Mouse (Mus musculus) CH12.LX (cell line): ENCODE measurements at regions not wholly inside any gene's neighbourhood (a gene's known extent, or its start where the extent isn't known, plus 50 kb on each side); places are given as distances from the start of the nearest gene placed in this dataset.

ENCODE experiments used
- DNase-seq: peaks from one replicate; pipeline ENCODE4 v3.0.0-alpha.2; 2013; ENCODE audit errors: extremely low read depth
- H3K27ac ChIP-seq: 2 replicates; pipeline ENCODE4 v1.5.1; 2012; ENCODE audit warnings: low read depth, mild to moderate bottlenecking, control low read depth, moderate library complexity; ENCODE audit not compliant: insufficient read depth
- H3K27me3 ChIP-seq: replicated peaks from 2 replicates; pipeline ENCODE3; 2012; ENCODE audit warnings: inconsistent platforms
- H3K36me3 ChIP-seq, 2 experiments: replicated peaks in 1 of 2; 2 replicates each; pipeline versions ENCODE3 to v1.6.1; 2012; ENCODE audit warnings: inconsistent platforms in 1 of 2, low read length in 1 of 2, mild to moderate bottlenecking in 1 of 2, mixed read lengths in 1 of 2, moderate library complexity in 1 of 2; ENCODE audit not compliant: control insufficient read depth in 1 of 2, insufficient read depth in 1 of 2
- H3K4me1 ChIP-seq, 2 experiments: 2 replicates each; pipeline ENCODE4 v1.6.1; 2012; ENCODE audit warnings: inconsistent platforms in 1 of 2, moderate library complexity in 1 of 2; ENCODE audit not compliant: insufficient read depth in 2 of 2, control insufficient read depth in 1 of 2
- H3K4me2 ChIP-seq: 2 replicates; pipeline ENCODE4 v1.6.1; 2012; ENCODE audit warnings: low read depth, mild to moderate bottlenecking, control low read depth; ENCODE audit not compliant: poor library complexity, insufficient read depth, severe bottlenecking
- H3K4me3 ChIP-seq, 3 experiments: fragments of 150-350 bp in 1 of 3; sonication (generic) in 1 of 3; replicated peaks in 1 of 3; 2 replicates each; pipeline versions ENCODE3 to v1.5.1; 2011 to 2012; ENCODE audit warnings: low read depth in 2 of 3, low read length in 2 of 3, mild to moderate bottlenecking in 2 of 3, moderate library complexity in 2 of 3, control low read depth in 1 of 3, improper control_type of control experiment in 1 of 3, inconsistent platforms in 1 of 3, mixed read lengths in 1 of 3; ENCODE audit not compliant: poor library complexity in 1 of 3
- H3K79me2 ChIP-seq: replicated peaks from 2 replicates; pipeline ENCODE4 v1.6.1; 2012; ENCODE audit warnings: mild to moderate bottlenecking, moderate library complexity; ENCODE audit not compliant: control insufficient read depth, poor library complexity, insufficient read depth, severe bottlenecking; ENCODE audit errors: extremely low read depth
- H3K9ac ChIP-seq: 2 replicates; pipeline ENCODE4 v1.6.1; 2012; ENCODE audit warnings: low read depth, mild to moderate bottlenecking, control low read depth, moderate library complexity; ENCODE audit not compliant: insufficient read depth
- H3K9me3 ChIP-seq: replicated peaks from 2 replicates; pipeline ENCODE3; 2012; ENCODE audit warnings: low read length, inconsistent platforms, mixed read lengths
- BHLHE40 ChIP-seq: IDR thresholded peaks from 2 replicates; pipeline ENCODE4 v1.6.1; 2011; ENCODE audit warnings: mild to moderate bottlenecking, low read depth, low read length, improper control_type of control experiment
- CHD2 ChIP-seq: IDR thresholded peaks from 2 replicates; pipeline ENCODE4 v1.6.1; 2011; ENCODE audit warnings: low read length, improper control_type of control experiment
- CTCF ChIP-seq, 2 experiments: IDR thresholded peaks in 1 of 2; conservative IDR thresholded peaks in 1 of 2; 2 replicates each; pipeline ENCODE4 v1.5.1; 2011 to 2012; ENCODE audit warnings: low read depth in 2 of 2, low read length in 2 of 2, improper control_type of control experiment in 1 of 2, inconsistent platforms in 1 of 2, mild to moderate bottlenecking in 1 of 2, moderate library complexity in 1 of 2
- E2F4 ChIP-seq: IDR thresholded peaks from 2 replicates; pipeline ENCODE4 v1.6.1; 2011; ENCODE audit warnings: low read depth, low read length, improper control_type of control experiment; ENCODE audit not compliant: insufficient replicate concordance
- EP300 ChIP-seq: IDR thresholded peaks from 2 replicates; pipeline ENCODE4 v1.6.1; 2011; ENCODE audit warnings: low read length, improper control_type of control experiment
- GABPA ChIP-seq: IDR thresholded peaks from 2 replicates; pipeline ENCODE4 v1.6.1; 2012; ENCODE audit warnings: low read depth, low read length, improper control_type of control experiment, inconsistent platforms; ENCODE audit not compliant: insufficient replicate concordance
- HCFC1 ChIP-seq: IDR thresholded peaks from 2 replicates; pipeline ENCODE4 v1.6.1; 2012; ENCODE audit warnings: low read depth, mild to moderate bottlenecking, inconsistent platforms, low read length, improper control_type of control experiment
- JUN ChIP-seq: IDR thresholded peaks from 2 replicates; pipeline ENCODE4 v1.6.1; 2011; ENCODE audit warnings: low read depth, mild to moderate bottlenecking, low read length, improper control_type of control experiment, moderate library complexity; ENCODE audit not compliant: insufficient read depth
- JUND ChIP-seq: conservative IDR thresholded peaks from 2 replicates; pipeline ENCODE4 v1.6.1; 2011; ENCODE audit warnings: low read depth, low read length, improper control_type of control experiment
- KAT2A ChIP-seq: IDR thresholded peaks from 2 replicates; pipeline ENCODE4 v1.6.1; 2012; ENCODE audit warnings: low read length, improper control_type of control experiment, inconsistent platforms; ENCODE audit not compliant: insufficient replicate concordance
- MAZ ChIP-seq: IDR thresholded peaks from 2 replicates; pipeline ENCODE4 v1.6.1; 2012; ENCODE audit warnings: low read depth, mild to moderate bottlenecking, inconsistent platforms, low read length, improper control_type of control experiment, moderate library complexity
- NRF1 ChIP-seq: IDR thresholded peaks from 2 replicates; pipeline ENCODE4 v1.6.1; 2014; ENCODE audit warnings: low read depth, mild to moderate bottlenecking, inconsistent platforms, low read length, improper control_type of control experiment, moderate library complexity
- POLR2A ChIP-seq: IDR thresholded peaks from 2 replicates; pipeline ENCODE4 v1.6.1; 2011; ENCODE audit warnings: low read depth, mild to moderate bottlenecking, improper control_type of control experiment, low read length
- POLR2AphosphoS2 ChIP-seq: IDR thresholded peaks from 2 replicates; pipeline ENCODE4 v1.6.1; 2011; ENCODE audit warnings: low read depth, low read length, improper control_type of control experiment
- SIN3A ChIP-seq: IDR thresholded peaks from 2 replicates; pipeline ENCODE4 v1.6.1; 2012; ENCODE audit warnings: low read length, improper control_type of control experiment, inconsistent platforms
- SMC3 ChIP-seq: IDR thresholded peaks from 2 replicates; pipeline ENCODE4 v1.6.1; 2011; ENCODE audit warnings: low read depth, low read length, improper control_type of control experiment
- TBP ChIP-seq: conservative IDR thresholded peaks from 2 replicates; pipeline ENCODE4 v1.6.1; 2011; ENCODE audit warnings: low read depth, low read length, improper control_type of control experiment
- UBTF ChIP-seq: IDR thresholded peaks from 2 replicates; pipeline ENCODE4 v1.6.1; 2012; ENCODE audit warnings: low read depth, mild to moderate bottlenecking, inconsistent platforms, low read length, improper control_type of control experiment, moderate library complexity
- USF1 ChIP-seq: IDR thresholded peaks from 2 replicates; pipeline ENCODE4 v1.6.1; 2014; ENCODE audit warnings: low read depth, mild to moderate bottlenecking, inconsistent platforms, low read length, improper control_type of control experiment
- USF2 ChIP-seq: conservative IDR thresholded peaks from 2 replicates; pipeline ENCODE4 v1.6.1; 2011; ENCODE audit warnings: low read depth, low read length, improper control_type of control experiment
- ZC3H11A ChIP-seq: IDR thresholded peaks from 2 replicates; pipeline ENCODE4 v1.6.1; 2012; ENCODE audit warnings: low read depth, mild to moderate bottlenecking, inconsistent platforms, low read length, improper control_type of control experiment
- ZKSCAN1 ChIP-seq: IDR thresholded peaks from 2 replicates; pipeline ENCODE4 v1.6.1; 2012; ENCODE audit warnings: low read depth, inconsistent platforms, low read length, improper control_type of control experiment, borderline replicate concordance
- ZMIZ1 ChIP-seq: IDR thresholded peaks from 2 replicates; pipeline ENCODE4 v1.6.1; 2012; ENCODE audit warnings: low read depth, mild to moderate bottlenecking, inconsistent platforms, low read length, improper control_type of control experiment
- dilution Hi-C: fragments of 300-500 bp; cut with MboI; formaldehyde crosslinking; loops from 2 replicates; pipeline ENCODE4 v1.14.3; 2020; ENCODE audit warnings: low sequenced_read_pairs; ENCODE audit not compliant: extremely low pct_unique_long_range_greater_than_20kb, extremely low pct_ligation_motif_present
- in situ Hi-C: fragments of 300-500 bp; cut with MboI; formaldehyde crosslinking; loops from 3 replicates; pipeline ENCODE4 v1.14.3; 2019; ENCODE audit warnings: low sequenced_read_pairs, low pct_ligation_motif_present, low pct_unique_long_range_greater_than_20kb, mixed read lengths

DNA sequence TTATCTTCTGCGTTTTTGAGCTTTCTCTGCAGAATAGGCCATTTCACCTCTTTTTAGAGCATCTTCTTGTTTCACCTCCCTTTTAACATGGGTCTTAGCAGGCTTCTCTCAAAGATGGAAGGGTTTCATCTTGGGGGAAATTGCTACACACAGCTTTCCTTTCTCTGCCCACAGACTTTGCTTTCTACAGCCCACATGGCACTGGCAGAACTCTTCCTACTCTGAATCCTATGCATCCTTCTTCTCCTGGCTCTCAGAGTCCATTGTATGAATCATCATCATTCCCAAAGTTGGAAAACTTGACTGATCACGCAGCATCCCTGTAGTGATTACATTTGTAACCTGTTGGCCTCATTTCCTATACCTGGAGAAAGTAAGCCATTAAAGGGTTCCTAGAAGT is 124.6 kb upstream of the Cxcl12 start:
- Histone ChIP-seq H3K27ac (no peak overlapping the region), H3K27me3 (peaks cover 81% of the 10 kb centered on the region), H3K36me3 (no peaks in the 10 kb centered on the region), H3K4me1 (0 out of 4 replicates have a peak, but pooled peaks cover 0 to 2% of the 10 kb centered on the region in 2 experiments), H3K9ac (no peak overlapping the region), H3K79me2 (no peaks in the 10 kb centered on the region), H3K4me2 (no peak overlapping the region), H3K9me3 (no peaks in the 10 kb centered on the region), H3K4me3 (no peak overlapping the region)
- dilution Hi-C loops (no loop called here), in situ Hi-C loops (no loop called here)
- TF ChIP-seq EP300: no peak
- no peak for TF ChIP-seq HCFC1
- no peak for TF ChIP-seq CHD2
- TF ChIP-seq JUND: no peak
- TF ChIP-seq SMC3: no peak
- TF ChIP-seq JUN: no peak
- no peak for TF ChIP-seq TBP
- no peak for TF ChIP-seq SIN3A
- TF ChIP-seq KAT2A: no peak
- TF ChIP-seq NRF1: no peak
- no peak for TF ChIP-seq POLR2AphosphoS2
- TF ChIP-seq USF2: no peak
- no peak for TF ChIP-seq CTCF (conservative IDR thresholded peaks at IDR 0.05 in 1 of 2, IDR thresholded peaks at IDR 0.05 in 1 of 2; ENCODE audit: low read depth in 2 of 2, low read length in 2 of 2)
- TF ChIP-seq E2F4: no peak
- no peak for TF ChIP-seq BHLHE40
- no peak for TF ChIP-seq POLR2A
- TF ChIP-seq ZMIZ1: no peak
- no peak for TF ChIP-seq MAZ
- no peak for TF ChIP-seq UBTF
- TF ChIP-seq ZC3H11A: no peak
- no peak for DNase-seq

DNA sequence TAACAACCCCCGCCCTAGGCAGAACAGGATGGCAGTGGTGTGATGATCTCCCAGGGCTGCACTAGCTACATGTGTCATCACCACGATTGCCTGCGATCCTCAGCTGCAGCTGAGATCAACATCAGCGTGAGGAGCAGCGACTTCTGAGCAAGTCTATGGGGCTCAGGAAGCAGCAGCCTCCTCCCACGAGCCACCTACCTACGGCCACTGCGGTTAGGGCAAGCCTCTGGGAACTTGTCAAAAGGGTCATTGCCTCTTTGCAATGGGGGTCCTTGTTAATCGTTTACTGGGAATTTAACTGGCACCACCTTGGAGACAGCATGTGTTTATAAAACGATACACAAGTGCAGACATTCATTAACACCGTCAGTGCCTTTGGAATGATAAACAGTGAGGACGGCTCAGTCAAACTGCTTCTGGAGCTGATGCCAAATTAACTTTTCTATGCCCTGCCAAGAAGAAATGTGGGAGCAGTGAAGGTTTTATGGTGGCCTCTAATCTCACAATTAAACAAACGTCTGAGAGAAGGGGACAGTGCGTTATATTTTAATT is 118.8 kb upstream of the Cxcl12 start:
- dilution Hi-C loops (no loop called here), in situ Hi-C loops (no loop called here)
- Histone ChIP-seq H3K4me2 (no peak overlapping the region), H3K27me3 (peaks cover 75% of the 10 kb centered on the region), H3K9me3 (no peaks in the 10 kb centered on the region), H3K4me1 (no peaks in the 10 kb centered on the region), H3K9ac (no peak overlapping the region), H3K4me3 (no peak overlapping the region), H3K36me3 (no peaks in the 10 kb centered on the region), H3K27ac (no peak overlapping the region), H3K79me2 (no peaks in the 10 kb centered on the region)
- no peak for DNase-seq
- TF ChIP-seq POLR2A (no peak), ZMIZ1 (no peak), KAT2A (no peak), JUND (no peak), JUN (no peak), USF1 (no peak), MAZ (no peak), GABPA (no peak), SMC3 (no peak), ZKSCAN1 (no peak)
